ENCODE assay signal across 9 mouse cellular contexts in genomic region chr5:28168253-28169165, GRCm38 (mm10). TPM values are rescaled to one million over a fixed set of nuclear protein-coding genes. Genes with fewer than 3 reads are reported as not detected.
DNase-seq lines count a peak whose midpoint lies in the region; ATAC-seq and TF ChIP-seq lines count a peak whose summit lies in the region.
"Had no signal": no experiment of that assay in that cellular context is flagged by ENCODE, and none has a peak within 500 bp of the region (broad histone marks: within the 10 kb centered on the region; RNA-seq: fewer than 3 reads in every experiment).

No protein-coding gene starts in this region.

- ATAC-seq in granulocyte monocyte progenitor cell, adult 5-6 weeks (replicated peaks; ENCODE audit: poor library complexity, severe bottlenecking): peak; percentile 45
- no peak for ATAC-seq in liver, embryonic 11.5 days (replicated peaks; ENCODE audit: low FRiP score)

- peaks cover 30% of the 10 kb centered on the region for H3K27me3 ChIP-seq in ES-Bruce4 (ENCODE audit: control insufficient read depth, insufficient read depth, low read length, poor library complexity, severe bottlenecking)
- H3K27me3 ChIP-seq in liver, embryonic 11.5 days (replicated peaks; ENCODE audit: control insufficient read depth, insufficient read depth, low read length): peaks cover 97% of the 10 kb centered on the region

- H3K9me3 ChIP-seq in ES-Bruce4 (replicated peaks; ENCODE audit: control insufficient read depth, insufficient read depth, low read length, poor library complexity, severe bottlenecking): no peaks in the 10 kb centered on the region
- H3K9me3 ChIP-seq in liver, embryonic 11.5 days (ENCODE audit: control insufficient read depth, low read length): no peaks in the 10 kb centered on the region
- H3K9me3 ChIP-seq: embryonic facial prominence, embryonic 12.5 days had no signal

- peaks cover 2% of the 10 kb centered on the region for H3K4me1 ChIP-seq in ES-Bruce4 (ENCODE audit: control insufficient read depth, insufficient read depth, low read length)
- H3K4me1 ChIP-seq in liver, embryonic 11.5 days (replicated peaks; ENCODE audit: control insufficient read depth, insufficient read depth, low read length): peaks cover 4% of the 10 kb centered on the region

- no peak overlapping the region for H3K27ac ChIP-seq in ES-Bruce4 (ENCODE audit: insufficient read depth, low read length)
- H3K27ac ChIP-seq in liver, embryonic 11.5 days (ENCODE audit: low read depth, low read length): no peak overlapping the region
- H3K27ac ChIP-seq: embryonic facial prominence, embryonic 12.5 days had no signal

- H3K9ac ChIP-seq in ES-Bruce4 (ENCODE audit: low read depth, poor library complexity, severe bottlenecking): no peak overlapping the region
- H3K9ac ChIP-seq in liver, embryonic 11.5 days (ENCODE audit: low read depth, low read length): no peak overlapping the region
- H3K9ac ChIP-seq: embryonic facial prominence, embryonic 12.5 days had no signal

- DNase-seq in B cell, adult 2 months: peak; percentile 28 to 40
- no peak for DNase-seq in liver, embryonic 11.5 days (ENCODE audit: low spot score)
- DNase-seq in gastrocnemius, postnatal 36 days: no peak
- no peak for DNase-seq in thymus, adult 18-20 months
- DNase-seq in spleen, postnatal 4 days (ENCODE audit: low spot score in 2 of 2): no peak

- TF ChIP-seq POLR2A in ES-Bruce4 (IDR thresholded peaks at IDR 0.05; ENCODE audit: insufficient read depth, low read length): no peak

- 3% methylated on average over 36 of the region's 36 CpGs for WGBS in liver, embryonic 11.5 days

- H3K4me2 ChIP-seq in liver, embryonic 11.5 days: peak overlapping the region; percentile 17; the same call in 1 of the 2 replicates
- H3K4me2 ChIP-seq: embryonic facial prominence, embryonic 12.5 days had no signal

- no peak for TF ChIP-seq CTCF in ES-Bruce4 (IDR thresholded peaks at IDR 0.05; ENCODE audit: low read depth, low read length)

- TF ChIP-seq EP300 in ES-Bruce4 (IDR thresholded peaks at IDR 0.05; ENCODE audit: insufficient read depth, low read depth, low read length): no peak

- no peaks in the 10 kb centered on the region for H3K36me3 ChIP-seq in ES-Bruce4 (ENCODE audit: control insufficient read depth, insufficient read depth, low read length, poor library complexity, severe bottlenecking)
- no peaks in the 10 kb centered on the region for H3K36me3 ChIP-seq in liver, embryonic 11.5 days (ENCODE audit: control insufficient read depth, insufficient read depth, low read length)
- H3K36me3 ChIP-seq: embryonic facial prominence, embryonic 12.5 days had no signal

- intact Hi-C loops in gastrocnemius, postnatal 36 days (cut with DNase I): no loop called here

- peak overlapping the region; percentile 11 for H3K4me3 ChIP-seq in ES-Bruce4 (ENCODE audit: low read depth, low read length)
- H3K4me3 ChIP-seq in liver, embryonic 11.5 days (ENCODE audit: low read depth, low read length): no peak overlapping the region
- H3K4me3 ChIP-seq: embryonic facial prominence, embryonic 12.5 days had no signal

RNA-seq across cellular contexts. Expression of gene En2, which starts 3.0 kb away (rescaled TPM):
- 1.4 and 1.6 TPM in 2 replicates for polyA plus RNA-seq in ES-Bruce4 (2011; ENCODE audit: insufficient read depth, insufficient read length, low read depth, missing spikeins)
- not detected in 2 replicates for total RNA-seq in granulocyte monocyte progenitor cell, adult 5-6 weeks (2014; fragmentation: Nextera tagmentation)
- not detected in 2 replicates for total RNA-seq in granulocyte monocyte progenitor cell, adult 5-6 weeks (2017)
- not detected in 2 replicates for polyA plus RNA-seq in liver, embryonic 11.5 days (2014; fragmentation: Nextera tagmentation; extraction: Ambion mirVana)
- total RNA-seq in gastrocnemius, postnatal 36 days (2021): under 1 TPM; 0.23 to 0.30 TPM
- total RNA-seq: neutrophil, adult 5-6 weeks had no signal
- polyA plus RNA-seq: embryonic facial prominence, embryonic 12.5 days had no signal

Comparison
In these comparisons a context has a peak if more than half of its experiments do, and no peak if none do; other contexts are left out.
1. DNase-seq: peak in B cell, adult 2 months (2 of 2); none in liver, embryonic 11.5 days (single experiment), gastrocnemius, postnatal 36 days (0 of 2), thymus, adult 18-20 months (0 of 2) and spleen, postnatal 4 days (0 of 2).